Mouse (Mus musculus): ENCODE measurements at regions not wholly inside any gene's neighbourhood (a gene's known extent, or its start where the extent isn't known, plus 50 kb on each side); places are given as distances from the start of the nearest gene placed in this dataset.

DNA sequence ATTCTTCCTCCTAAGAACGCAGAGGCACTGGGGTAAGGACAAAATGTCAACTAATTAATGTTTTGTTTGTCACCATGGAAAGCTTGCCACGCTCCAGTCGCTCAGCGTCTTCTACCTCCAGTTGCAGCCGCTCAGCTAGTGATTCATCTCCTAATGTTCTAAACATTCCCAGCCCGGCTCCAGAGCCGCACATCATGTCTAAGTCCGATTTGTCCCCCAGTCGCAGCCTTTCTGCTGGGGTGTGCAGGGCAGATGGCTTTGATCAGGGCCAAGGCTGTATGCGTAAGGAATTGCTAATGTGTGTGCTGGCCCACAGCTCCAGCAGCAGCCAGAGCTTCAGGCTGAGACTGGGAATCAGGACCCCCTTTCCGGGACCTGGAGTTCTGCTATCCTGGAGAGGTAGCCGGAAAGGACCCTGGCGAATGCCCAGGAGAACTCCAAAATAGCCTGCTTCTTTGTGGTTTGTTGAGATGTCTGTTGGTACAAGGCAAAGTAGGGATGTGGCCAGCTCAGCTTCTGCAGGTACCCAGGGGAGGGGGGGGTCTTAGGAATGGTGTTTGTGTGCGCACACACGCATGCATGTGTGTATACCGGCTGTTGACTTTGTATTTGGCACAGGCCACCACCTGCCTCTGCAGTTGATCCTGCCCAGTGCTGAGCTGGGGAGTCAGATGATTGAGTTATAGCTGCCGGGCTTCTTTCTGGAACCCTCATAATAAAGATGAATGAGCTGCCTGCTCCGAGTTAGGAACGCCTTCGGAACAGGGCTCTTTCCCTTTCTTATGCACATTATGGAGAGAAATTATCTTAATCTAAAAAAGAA lies 143.0 kb upstream of the Kcng1 start:
- Histone ChIP-seq H3K4me3 (replicated peaks; ENCODE audit: control insufficient read depth, low read depth, low read length) (no peak overlapping the region), H3K4me1 (ENCODE audit: control insufficient read depth, insufficient read depth, low read length) (peaks cover 2% of the 10 kb centered on the region), H3K27ac (ENCODE audit: control insufficient read depth, insufficient read depth, low read depth, low read length, poor library complexity) (no peak overlapping the region)
- 83% methylated on average over 20 of the region's 20 CpGs for WGBS
- TF ChIP-seq CTCF (IDR thresholded peaks at IDR 0.05; ENCODE audit: control insufficient read depth, insufficient read depth, low read length), result no peak
- TF ChIP-seq POLR2A (IDR thresholded peaks at IDR 0.05; ENCODE audit: borderline replicate concordance, control insufficient read depth, low read depth, low read length), result no peak

DNA sequence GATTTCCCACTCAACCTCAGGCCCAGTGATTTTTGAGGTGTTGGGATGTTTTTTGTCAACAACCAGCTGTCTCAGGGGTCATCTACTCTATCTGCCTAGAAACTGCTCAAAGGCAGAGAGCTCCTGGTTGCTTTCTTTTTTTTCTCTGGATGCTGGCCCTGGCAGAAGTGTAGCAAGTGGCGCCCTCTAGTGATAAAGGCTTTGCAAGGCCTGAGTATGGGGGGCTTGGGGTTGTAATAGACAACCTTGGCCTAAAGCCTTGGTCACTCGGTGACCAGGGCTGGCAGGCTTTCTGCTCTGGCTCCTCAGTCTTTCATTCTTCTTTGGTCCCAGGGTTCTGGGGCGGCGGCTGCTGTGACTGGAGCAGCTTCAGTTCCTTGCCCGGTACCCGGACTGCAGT lies 142.0 kb upstream of the Kcng1 start:
- Histone ChIP-seq H3K27ac (ENCODE audit: control insufficient read depth, insufficient read depth, low read depth, low read length, poor library complexity) (no peak overlapping the region), H3K4me1 (ENCODE audit: control insufficient read depth, insufficient read depth, low read length) (peaks cover 2% of the 10 kb centered on the region), H3K4me3 (replicated peaks; ENCODE audit: control insufficient read depth, low read depth, low read length) (no peak overlapping the region)
- 63% methylated on average over 6 of the region's 6 CpGs for WGBS
- TF ChIP-seq POLR2A (IDR thresholded peaks at IDR 0.05; ENCODE audit: borderline replicate concordance, control insufficient read depth, low read depth, low read length) (no peak), CTCF (IDR thresholded peaks at IDR 0.05; ENCODE audit: control insufficient read depth, insufficient read depth, low read length) (no peak)

DNA sequence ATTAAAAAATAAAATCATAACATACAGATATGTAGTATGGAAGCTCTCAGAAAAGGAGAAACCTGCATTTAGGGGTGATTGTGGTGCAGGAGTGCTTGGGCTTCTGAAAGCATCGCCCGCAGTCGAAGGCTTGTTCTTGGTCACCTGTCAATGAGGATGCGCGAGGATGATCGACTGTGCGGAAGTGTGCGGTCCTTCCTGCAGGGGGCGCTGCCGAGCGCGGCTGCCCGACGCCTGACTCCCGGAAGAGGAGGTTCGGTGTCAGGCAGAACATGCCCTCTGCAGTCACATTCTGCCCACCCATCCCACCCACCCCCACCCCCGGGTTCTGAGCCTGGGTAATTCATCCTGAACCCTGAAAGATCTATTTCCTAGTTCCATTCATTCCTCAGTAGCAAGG lies 133.6 kb upstream of the Kcng1 start:
- Histone ChIP-seq H3K27ac (ENCODE audit: control insufficient read depth, insufficient read depth, low read depth, low read length, poor library complexity) (no peak overlapping the region), H3K4me1 (ENCODE audit: control insufficient read depth, insufficient read depth, low read length) (no peaks in the 10 kb centered on the region; the same call in 1 of the 2 replicates), H3K4me3 (replicated peaks; ENCODE audit: control insufficient read depth, low read depth, low read length) (no peak overlapping the region)
- 29% methylated on average over 17 of the region's 17 CpGs for WGBS
- TF ChIP-seq CTCF (IDR thresholded peaks at IDR 0.05; ENCODE audit: control insufficient read depth, insufficient read depth, low read length), result peak; percentile 68
- TF ChIP-seq POLR2A (IDR thresholded peaks at IDR 0.05; ENCODE audit: borderline replicate concordance, control insufficient read depth, low read depth, low read length), result no peak

DNA sequence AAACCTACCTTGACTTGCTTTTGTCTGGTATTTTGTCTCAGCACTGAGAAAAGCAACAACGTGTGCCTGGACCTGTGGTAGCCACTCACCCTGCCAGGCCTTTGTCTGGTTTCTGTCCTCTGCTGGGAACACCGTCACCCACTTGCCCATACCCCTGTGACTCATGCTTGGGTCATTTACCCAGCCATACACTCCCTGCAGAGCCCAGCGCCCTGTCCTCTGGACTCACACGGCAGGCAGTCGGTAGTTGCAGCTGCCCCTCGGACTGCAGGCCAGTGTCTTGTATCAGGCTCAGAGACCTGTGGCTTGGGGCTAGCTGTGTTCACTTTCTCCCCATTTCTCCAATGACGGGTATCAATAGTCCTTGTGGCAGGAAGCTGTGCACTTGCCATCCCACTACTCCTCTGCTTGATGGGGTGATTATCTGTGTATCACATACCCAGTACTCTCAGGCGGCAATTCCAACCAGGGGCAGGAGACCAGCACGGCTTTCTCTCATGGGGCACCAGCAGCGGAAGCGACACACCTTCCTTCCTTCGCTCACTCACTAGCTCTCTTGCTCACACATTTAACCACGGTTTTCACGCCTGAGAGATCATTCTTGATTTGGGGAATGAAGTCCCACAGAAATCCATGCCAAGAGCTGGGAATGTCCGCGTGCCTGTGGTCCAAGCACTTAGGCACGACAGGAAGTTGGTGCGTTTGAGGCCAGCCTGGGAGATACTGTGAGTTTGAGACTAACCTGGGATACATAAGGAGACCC lies 132.8 kb upstream of the Kcng1 start:
- TF ChIP-seq CTCF (IDR thresholded peaks at IDR 0.05; ENCODE audit: control insufficient read depth, insufficient read depth, low read length) (no peak), POLR2A (IDR thresholded peaks at IDR 0.05; ENCODE audit: borderline replicate concordance, control insufficient read depth, low read depth, low read length) (no peak)
- Histone ChIP-seq H3K27ac (ENCODE audit: control insufficient read depth, insufficient read depth, low read depth, low read length, poor library complexity) (no peak overlapping the region), H3K4me3 (replicated peaks; ENCODE audit: control insufficient read depth, low read depth, low read length) (no peak overlapping the region), H3K4me1 (ENCODE audit: control insufficient read depth, insufficient read depth, low read length) (no peaks in the 10 kb centered on the region; the same call in 1 of the 2 replicates)
- 74% methylated on average over 18 of the region's 18 CpGs for WGBS

DNA sequence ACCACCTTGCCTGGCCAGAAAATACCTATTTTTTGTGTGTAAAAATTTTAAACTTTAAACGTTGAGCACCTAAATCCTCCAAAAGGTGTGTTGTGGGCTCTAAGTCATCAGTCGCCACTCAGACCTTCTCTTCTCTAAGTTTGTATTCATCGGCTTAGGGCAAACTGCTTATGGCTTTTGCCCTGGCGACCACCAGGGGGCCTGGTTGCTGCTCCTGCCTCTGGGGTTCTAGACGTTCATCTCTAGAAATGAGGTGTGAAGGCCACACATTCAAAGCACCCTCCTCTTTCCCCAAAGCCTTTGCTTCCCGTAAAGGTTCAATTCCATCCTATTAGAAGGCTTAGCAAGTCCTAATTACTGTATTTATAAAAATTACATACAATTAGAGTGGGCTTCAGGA lies 131.3 kb upstream of the Kcng1 start:
- no peak for TF ChIP-seq POLR2A (IDR thresholded peaks at IDR 0.05; ENCODE audit: borderline replicate concordance, control insufficient read depth, low read depth, low read length)
- peak; percentile 63 for TF ChIP-seq CTCF (IDR thresholded peaks at IDR 0.05; ENCODE audit: control insufficient read depth, insufficient read depth, low read length)
- H3K4me3 ChIP-seq (replicated peaks; ENCODE audit: control insufficient read depth, low read depth, low read length), result no peak overlapping the region
- H3K27ac ChIP-seq (ENCODE audit: control insufficient read depth, insufficient read depth, low read depth, low read length, poor library complexity), result no peak overlapping the region
- WGBS, result 30% methylated on average over 6 of the region's 6 CpGs
- no peaks in the 10 kb centered on the region; the same call in 1 of the 2 replicates for H3K4me1 ChIP-seq (ENCODE audit: control insufficient read depth, insufficient read depth, low read length)

DNA sequence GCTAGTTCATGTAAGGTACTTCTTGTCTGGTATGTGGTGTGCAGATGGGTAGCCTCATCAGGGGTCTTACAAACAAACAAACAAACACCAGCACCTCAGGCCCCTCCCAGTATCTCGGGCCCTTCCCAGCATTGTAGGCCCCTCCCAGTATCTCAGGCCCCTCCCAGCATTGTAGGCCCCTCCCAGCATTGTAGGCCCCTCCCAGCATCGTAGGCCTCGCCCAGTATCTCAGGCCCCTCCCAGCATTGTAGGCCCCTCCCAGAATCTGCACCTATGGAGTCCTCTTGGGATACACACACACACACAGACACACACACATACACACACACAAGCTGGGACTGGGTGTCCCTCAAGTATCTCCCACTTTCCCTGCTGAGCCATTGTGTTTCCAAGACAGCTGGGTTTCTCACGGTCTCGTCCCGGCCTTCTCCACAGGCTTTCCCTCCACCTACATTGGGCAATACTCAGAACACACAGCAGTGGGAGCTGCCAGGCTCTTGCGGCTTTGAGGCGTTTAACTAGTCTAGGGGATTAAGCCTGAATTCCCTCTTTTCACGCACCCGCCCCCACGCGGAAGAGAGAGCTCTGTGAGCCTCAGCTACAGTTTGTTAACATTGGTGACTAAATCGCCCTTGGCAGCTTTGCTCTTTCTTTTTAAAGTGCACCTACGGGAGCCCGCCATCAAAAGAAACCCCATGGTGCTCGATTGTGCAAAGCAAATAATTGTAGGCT lies 121.4 kb upstream of the Kcng1 start:
- H3K27ac ChIP-seq (ENCODE audit: control insufficient read depth, insufficient read depth, low read depth, low read length, poor library complexity), result no peak overlapping the region
- WGBS, result 79% methylated on average over 16 of the region's 16 CpGs
- H3K4me1 ChIP-seq (ENCODE audit: control insufficient read depth, insufficient read depth, low read length), result no peaks in the 10 kb centered on the region
- no peak for TF ChIP-seq POLR2A (IDR thresholded peaks at IDR 0.05; ENCODE audit: borderline replicate concordance, control insufficient read depth, low read depth, low read length)
- TF ChIP-seq CTCF (IDR thresholded peaks at IDR 0.05; ENCODE audit: control insufficient read depth, insufficient read depth, low read length), result no peak
- no peak overlapping the region for H3K4me3 ChIP-seq (replicated peaks; ENCODE audit: control insufficient read depth, low read depth, low read length)

DNA sequence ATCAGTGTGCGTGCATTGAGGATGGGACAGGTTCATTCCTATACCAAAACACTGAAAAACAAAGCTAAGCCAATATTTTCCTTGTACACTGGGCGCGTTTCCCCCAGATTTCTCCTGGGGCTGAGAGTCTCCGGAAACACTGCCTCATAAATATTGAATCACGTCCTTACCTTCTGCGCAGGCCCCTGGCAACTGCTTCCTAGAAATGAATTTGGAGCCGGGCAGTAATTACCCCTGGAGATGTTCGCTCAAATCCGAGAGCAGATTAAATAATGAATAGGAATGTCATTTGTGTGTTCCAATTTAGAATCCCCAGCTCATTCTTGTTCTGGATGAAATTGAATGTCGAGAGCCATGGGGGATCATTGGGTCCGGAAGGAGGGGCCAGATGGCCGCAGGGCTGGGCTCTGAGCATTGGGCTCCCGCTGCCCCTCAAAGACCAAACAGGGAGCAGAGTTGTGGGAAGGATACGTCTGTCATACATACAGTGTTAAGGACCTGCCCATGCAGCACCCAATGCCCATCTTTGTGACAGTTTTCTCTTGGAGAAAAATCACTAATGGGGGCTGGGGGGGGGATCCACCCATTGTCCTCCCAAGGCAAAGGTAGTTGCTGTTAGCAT lies 117.7 kb upstream of the Kcng1 start:
- no peak overlapping the region for H3K4me3 ChIP-seq (replicated peaks; ENCODE audit: control insufficient read depth, low read depth, low read length)
- no peak for TF ChIP-seq CTCF (IDR thresholded peaks at IDR 0.05; ENCODE audit: control insufficient read depth, insufficient read depth, low read length)
- no peak for TF ChIP-seq POLR2A (IDR thresholded peaks at IDR 0.05; ENCODE audit: borderline replicate concordance, control insufficient read depth, low read depth, low read length)
- no peaks in the 10 kb centered on the region for H3K4me1 ChIP-seq (ENCODE audit: control insufficient read depth, insufficient read depth, low read length)
- no peak overlapping the region for H3K27ac ChIP-seq (ENCODE audit: control insufficient read depth, insufficient read depth, low read depth, low read length, poor library complexity)
- WGBS, result 84% methylated on average over 14 of the region's 14 CpGs
